Mouse (Mus musculus) neural tube, embryonic 15.5 days (tissue): ENCODE data around the gene Vkorc1l1. TPM values are rescaled to one million over a fixed set of nuclear protein-coding genes. Genes with fewer than 3 reads are reported as not detected.

ENCODE experiments used
- ATAC-seq: fragments of 200-750 bp; cut with Nextera tagmentation; 2 replicates; pipeline ENCODE4 v1.8.0; 2017; ENCODE audit warnings: mild to moderate bottlenecking, moderate TSS enrichment, moderate library complexity; ENCODE audit not compliant: low FRiP score
- H3K27ac ChIP-seq: fragments of 300-500 bp; sonication (generic); replicated peaks from 2 replicates; pipeline ENCODE4 v1.5.1; 2015; ENCODE audit warnings: mild to moderate bottlenecking, inconsistent platforms
- H3K27me3 ChIP-seq: fragments of 300-500 bp; sonication (generic); replicated peaks from 2 replicates; pipeline ENCODE4 v1.6.1; 2015; ENCODE audit warnings: inconsistent platforms
- H3K36me3 ChIP-seq: fragments of 300-500 bp; sonication (generic); 2 replicates; pipeline ENCODE4 v1.6.1; 2015; ENCODE audit warnings: inconsistent platforms
- H3K4me1 ChIP-seq: fragments of 300-500 bp; sonication (generic); 2 replicates; pipeline ENCODE4 v1.6.1; 2015; ENCODE audit warnings: inconsistent platforms
- H3K4me2 ChIP-seq: fragments of 300-500 bp; sonication (generic); 2 replicates; pipeline ENCODE4 v1.6.1; 2015; ENCODE audit warnings: inconsistent platforms, mild to moderate bottlenecking, moderate library complexity
- H3K4me3 ChIP-seq: fragments of 300-500 bp; sonication (generic); replicated peaks from 2 replicates; pipeline ENCODE4 v1.5.1; 2015; ENCODE audit warnings: mild to moderate bottlenecking, inconsistent platforms
- H3K9ac ChIP-seq: fragments of 300-500 bp; sonication (generic); replicated peaks from 2 replicates; pipeline ENCODE4 v1.6.1; 2015; ENCODE audit warnings: mild to moderate bottlenecking, inconsistent platforms
- H3K9me3 ChIP-seq: fragments of 300-500 bp; sonication (generic); replicated peaks from 2 replicates; pipeline ENCODE4 v1.6.1; 2016; ENCODE audit warnings: inconsistent platforms
- WGBS: fragments of 180-500 bp; shearing (Covaris S2); methylation state at CpG from one replicate; pipeline ENCODE4 v1.1.7; 2015; ENCODE audit warnings: mixed read lengths; 5-methylcytosine and 5-hydroxymethylcytosine counted together
- polyA plus RNA-seq: library from polyadenylated mRNA; unstranded; fragments of >200 nt; fragmentation: Nextera tagmentation; extraction: Ambion mirVana; gene quantifications from 2 replicates; pipeline ENCODE4 v1.2.1, GENCODE M21; 2015

Gene Vkorc1l1
- polyA plus RNA-seq, 1 experiment from 2014 or later = 30.5 TPM

DNA sequence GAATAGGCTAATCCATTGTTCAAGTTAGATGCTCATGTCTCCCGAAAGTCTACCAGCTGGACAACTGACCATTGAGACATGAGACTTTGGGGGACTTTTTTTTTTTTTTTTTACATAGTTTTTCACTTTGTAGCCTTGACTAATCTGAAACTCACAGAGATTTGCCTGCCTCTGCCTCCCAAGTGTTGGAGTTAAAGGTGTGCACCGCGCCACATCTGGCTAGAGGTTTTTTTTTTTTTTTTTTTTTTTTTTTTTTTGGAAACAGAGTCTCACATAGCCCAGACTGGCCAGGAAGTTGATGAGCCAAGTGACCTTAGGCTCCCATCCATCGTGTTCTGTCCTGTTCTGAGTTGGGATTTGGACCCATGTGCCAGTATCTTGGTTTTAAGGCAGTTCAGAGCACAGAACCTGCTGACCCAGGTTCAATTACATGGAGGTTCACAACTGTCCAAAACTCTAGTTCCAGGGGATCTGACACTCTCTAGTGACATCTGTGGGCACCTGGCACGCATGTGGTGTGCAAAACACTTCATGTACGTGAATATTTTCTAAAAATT lies 66.3 kb downstream of the Vkorc1l1 start:
- no peak overlapping the region for H3K4me2 ChIP-seq
- peaks cover 26% of the 10 kb centered on the region for H3K36me3 ChIP-seq
- no peak overlapping the region for H3K27ac ChIP-seq
- ATAC-seq = no peak
- 80% methylated on average over 6 of the region's 6 CpGs for WGBS
- peaks cover 3% of the 10 kb centered on the region; the same call in 1 of the 2 replicates for H3K4me1 ChIP-seq
- H3K4me3 ChIP-seq = no peak overlapping the region
- no peak overlapping the region for H3K9ac ChIP-seq
- no peaks in the 10 kb centered on the region for H3K27me3 ChIP-seq
- 0 out of 2 replicates have a peak, but pooled peaks cover 4% of the 10 kb centered on the region for H3K9me3 ChIP-seq

DNA sequence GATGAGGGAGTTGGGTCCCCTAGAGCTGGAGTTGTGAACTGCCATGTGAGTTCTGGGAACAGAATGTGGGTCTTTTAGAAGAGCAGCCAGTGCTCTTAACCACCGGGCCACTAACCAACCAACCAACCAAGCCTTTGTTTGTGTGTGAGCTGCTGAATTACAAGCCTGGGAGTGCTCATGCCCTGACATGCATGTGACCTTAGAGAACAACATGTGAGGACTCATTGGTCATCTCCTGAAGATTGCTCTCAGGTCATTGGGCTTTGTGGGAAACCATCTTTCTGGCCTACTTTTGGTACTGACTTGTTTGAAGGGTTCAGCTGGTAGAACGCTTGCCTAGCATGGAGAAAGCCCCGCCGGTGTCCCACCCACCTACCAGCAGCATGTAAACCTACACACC lies 68.0 kb downstream of the Vkorc1l1 start:
- ATAC-seq = no peak
- H3K4me3 ChIP-seq = no peak overlapping the region
- no peak overlapping the region for H3K27ac ChIP-seq
- 0 out of 2 replicates have a peak, but pooled peaks cover 4% of the 10 kb centered on the region for H3K9me3 ChIP-seq
- H3K27me3 ChIP-seq = no peaks in the 10 kb centered on the region
- peaks cover 33% of the 10 kb centered on the region for H3K36me3 ChIP-seq
- 97% methylated on average over 4 of the region's 4 CpGs for WGBS
- H3K9ac ChIP-seq = no peak overlapping the region
- H3K4me2 ChIP-seq = no peak overlapping the region
- no peaks in the 10 kb centered on the region for H3K4me1 ChIP-seq

DNA sequence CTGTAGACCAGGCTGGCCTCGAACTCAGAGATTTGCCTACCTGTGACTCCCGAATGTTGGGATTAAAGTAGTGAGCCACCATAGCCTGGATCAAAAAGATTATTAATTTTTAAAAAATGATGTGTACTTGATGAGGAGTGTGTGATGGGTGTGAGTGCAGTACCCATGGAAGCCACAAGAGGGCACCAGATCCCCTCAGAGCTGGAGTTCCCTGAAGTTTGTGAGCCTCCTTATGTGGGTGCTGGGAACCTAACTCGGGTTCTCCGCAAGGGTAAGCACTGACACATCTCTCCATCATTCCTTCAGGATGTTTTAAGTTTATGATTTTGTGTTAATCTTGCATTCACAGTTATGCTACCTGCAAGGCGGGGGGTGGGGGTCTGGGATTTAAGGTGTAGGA lies 69.2 kb downstream of the Vkorc1l1 start:
- Histone ChIP-seq H3K27me3 (no peaks in the 10 kb centered on the region), H3K9ac (no peak overlapping the region), H3K4me3 (no peak overlapping the region), H3K27ac (no peak overlapping the region), H3K4me1 (no peaks in the 10 kb centered on the region), H3K36me3 (peaks cover 43% of the 10 kb centered on the region), H3K4me2 (no peak overlapping the region), H3K9me3 (0 out of 2 replicates have a peak, but pooled peaks cover 4% of the 10 kb centered on the region)
- ATAC-seq = no peak
- 95% methylated on average over 5 of the region's 5 CpGs for WGBS

DNA sequence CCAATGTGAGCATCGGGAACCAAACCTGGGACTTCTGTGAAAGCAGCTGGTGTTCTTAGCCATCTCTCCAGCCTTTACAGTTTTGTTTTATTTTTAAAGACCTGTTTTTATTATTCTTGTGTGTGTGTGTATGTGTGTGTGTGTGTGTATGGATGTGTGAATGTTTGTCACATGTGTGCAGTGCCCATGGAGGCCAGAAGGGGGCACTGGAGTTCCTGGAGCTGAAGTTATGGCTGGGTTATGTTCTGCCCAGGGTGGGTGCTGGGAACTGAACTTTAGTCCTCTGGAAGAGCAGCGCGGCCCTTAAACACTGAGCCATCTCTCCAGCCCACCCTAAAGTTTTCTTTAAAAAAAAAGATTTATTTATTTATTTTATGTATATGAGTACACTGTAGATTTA lies 73.3 kb downstream of the Vkorc1l1 start:
- peaks cover 43% of the 10 kb centered on the region for H3K36me3 ChIP-seq
- 100% methylated on average over 3 of the region's 3 CpGs for WGBS
- no peak overlapping the region for H3K4me3 ChIP-seq
- H3K27me3 ChIP-seq = no peaks in the 10 kb centered on the region
- H3K4me1 ChIP-seq = no peaks in the 10 kb centered on the region
- H3K9ac ChIP-seq = no peak overlapping the region
- no peak for ATAC-seq
- H3K9me3 ChIP-seq = 0 out of 2 replicates have a peak, but pooled peaks cover 4% of the 10 kb centered on the region
- no peak overlapping the region for H3K27ac ChIP-seq
- no peak overlapping the region for H3K4me2 ChIP-seq

DNA sequence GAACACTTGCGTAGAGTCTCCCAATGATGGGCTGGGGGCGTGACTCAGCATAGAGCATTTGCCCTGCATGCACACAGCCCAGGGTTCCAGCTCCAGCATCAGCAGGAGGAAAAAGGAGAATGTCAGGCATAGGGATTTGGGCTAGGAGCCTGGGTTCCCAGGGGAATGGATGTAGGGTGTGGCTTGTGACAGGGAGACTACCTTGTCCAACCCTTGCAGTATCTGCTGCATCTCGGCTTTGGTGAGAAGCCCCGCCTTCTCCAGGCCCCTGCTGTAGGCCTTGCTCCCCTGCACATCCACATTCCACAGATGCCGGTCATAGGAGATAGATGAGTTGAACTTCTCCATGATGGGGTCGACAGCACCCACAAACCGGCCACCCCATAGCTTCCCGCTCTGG lies 77.7 kb downstream of the Vkorc1l1 start:
- H3K36me3 ChIP-seq = peaks cover 14% of the 10 kb centered on the region
- H3K4me2 ChIP-seq = no peak overlapping the region
- no peaks in the 10 kb centered on the region for H3K9me3 ChIP-seq
- no peaks in the 10 kb centered on the region for H3K27me3 ChIP-seq
- WGBS = 83% methylated on average over 8 of the region's 8 CpGs
- peaks cover 16% of the 10 kb centered on the region for H3K4me1 ChIP-seq
- ATAC-seq = no peak
- no peak overlapping the region for H3K27ac ChIP-seq
- H3K4me3 ChIP-seq = no peak overlapping the region
- no peak overlapping the region for H3K9ac ChIP-seq

DNA sequence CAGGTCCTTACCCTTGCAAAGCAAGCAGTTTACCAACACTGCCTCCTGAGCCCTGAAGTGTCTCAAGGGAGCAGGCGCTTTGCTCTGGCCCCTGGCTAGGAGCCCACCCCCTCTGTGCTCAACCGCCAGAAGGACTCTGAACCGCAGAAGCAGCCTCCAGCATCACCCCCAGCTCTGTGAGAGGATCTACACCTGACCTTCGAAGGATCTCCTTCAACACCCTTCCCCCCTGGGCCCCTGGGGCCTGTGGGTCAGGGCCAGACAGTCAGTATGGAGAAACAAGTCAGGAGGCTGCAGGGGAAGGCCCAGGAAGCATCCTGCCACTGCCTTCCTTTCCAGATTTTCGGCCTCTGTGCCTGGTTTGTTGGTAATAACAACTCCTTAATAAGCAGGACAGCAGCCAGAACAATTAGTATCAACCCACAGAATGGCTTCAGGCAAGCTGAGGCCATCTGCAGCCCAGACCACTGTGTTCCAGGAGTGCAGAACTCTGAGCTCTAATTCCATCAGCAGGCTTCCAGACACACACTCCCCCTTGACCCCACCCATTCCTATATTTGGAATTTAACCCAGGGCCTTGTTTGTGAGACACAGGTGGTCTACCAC lies 79.7 kb downstream of the Vkorc1l1 start:
- no peak for ATAC-seq
- no peak overlapping the region for H3K4me2 ChIP-seq
- WGBS = 68% methylated on average over 5 of the region's 5 CpGs
- H3K9ac ChIP-seq = no peak overlapping the region
- no peaks in the 10 kb centered on the region for H3K9me3 ChIP-seq
- H3K4me1 ChIP-seq = peaks cover 16% of the 10 kb centered on the region
- H3K36me3 ChIP-seq = no peaks in the 10 kb centered on the region
- H3K27ac ChIP-seq = no peak overlapping the region
- H3K27me3 ChIP-seq = 0 out of 2 replicates have a peak, but pooled peaks cover 5% of the 10 kb centered on the region
- no peak overlapping the region for H3K4me3 ChIP-seq

DNA sequence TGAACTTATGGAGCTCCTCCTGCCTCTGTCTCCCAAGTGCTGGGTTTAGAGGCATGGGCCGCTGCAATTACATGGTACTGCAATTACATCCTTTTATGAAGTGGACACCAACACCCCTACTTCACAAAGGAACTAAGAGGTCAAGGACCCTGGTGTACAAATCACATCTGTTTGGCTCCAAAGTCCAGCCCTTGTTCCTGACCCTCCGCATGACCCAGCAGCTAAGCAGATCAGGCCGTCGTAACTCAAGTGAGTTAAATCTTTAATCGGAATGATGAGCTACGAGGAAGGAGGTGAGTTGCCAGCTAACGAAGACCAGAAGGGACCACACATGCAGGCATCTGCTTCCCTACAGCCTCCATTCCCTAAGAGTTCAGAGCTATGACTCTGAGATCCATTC lies 80.6 kb downstream of the Vkorc1l1 start:
- Histone ChIP-seq H3K36me3 (no peaks in the 10 kb centered on the region), H3K9me3 (no peaks in the 10 kb centered on the region), H3K4me2 (no peak overlapping the region), H3K4me3 (no peak overlapping the region), H3K9ac (no peak overlapping the region), H3K27me3 (peaks cover 6% of the 10 kb centered on the region; the same call in 1 of the 2 replicates), H3K4me1 (peaks cover 16% of the 10 kb centered on the region), H3K27ac (no peak overlapping the region)
- ATAC-seq = no peak
- 69% methylated on average over 7 of the region's 7 CpGs for WGBS

DNA sequence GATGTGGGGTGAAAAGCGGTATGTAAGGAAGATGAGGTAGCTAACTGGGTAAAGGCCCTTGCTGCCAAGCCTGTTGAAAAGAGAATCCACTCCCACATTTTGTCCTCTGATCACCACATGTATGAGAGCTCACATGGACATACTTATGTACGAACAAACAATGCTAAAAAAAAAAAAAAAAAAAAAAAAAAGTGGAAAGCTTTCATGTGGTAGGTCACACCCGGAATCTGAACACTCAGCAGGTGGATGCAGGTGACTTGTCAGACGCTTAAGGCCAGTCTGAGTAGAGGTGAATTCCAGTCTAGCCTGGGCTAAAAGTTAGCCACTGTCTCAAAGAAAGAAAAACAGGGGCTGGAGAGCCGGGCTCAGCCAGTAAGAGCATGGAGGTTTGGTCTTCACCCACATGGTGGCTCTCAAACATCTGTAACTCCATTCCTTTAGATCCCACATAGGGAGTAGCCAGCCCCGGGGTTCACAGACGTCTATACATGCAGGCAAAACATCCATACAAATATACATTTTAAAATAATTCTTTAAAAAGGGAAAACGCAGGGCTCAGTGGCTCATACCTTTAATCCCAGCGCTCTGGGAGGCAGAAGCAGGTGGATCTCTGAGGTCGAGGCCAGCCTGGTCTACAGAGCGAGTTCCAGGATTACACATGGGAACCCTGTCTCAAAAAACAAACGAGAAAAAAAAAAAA lies 81.4 kb downstream of the Vkorc1l1 start:
- H3K27me3 ChIP-seq = peaks cover 10% of the 10 kb centered on the region; the same call in 1 of the 2 replicates
- H3K4me2 ChIP-seq = peak overlapping the region; percentile 96
- peaks cover 16% of the 10 kb centered on the region for H3K4me1 ChIP-seq
- WGBS = 44% methylated on average over 12 of the region's 12 CpGs
- ATAC-seq = no peak
- no peaks in the 10 kb centered on the region for H3K36me3 ChIP-seq
- H3K27ac ChIP-seq = peak overlapping the region; percentile 86; the same call in 1 of the 2 replicates
- peak overlapping the region; percentile 18; the same call in 1 of the 2 replicates for H3K9ac ChIP-seq
- H3K4me3 ChIP-seq = peak overlapping the region; percentile 56
- H3K9me3 ChIP-seq = no peaks in the 10 kb centered on the region

DNA sequence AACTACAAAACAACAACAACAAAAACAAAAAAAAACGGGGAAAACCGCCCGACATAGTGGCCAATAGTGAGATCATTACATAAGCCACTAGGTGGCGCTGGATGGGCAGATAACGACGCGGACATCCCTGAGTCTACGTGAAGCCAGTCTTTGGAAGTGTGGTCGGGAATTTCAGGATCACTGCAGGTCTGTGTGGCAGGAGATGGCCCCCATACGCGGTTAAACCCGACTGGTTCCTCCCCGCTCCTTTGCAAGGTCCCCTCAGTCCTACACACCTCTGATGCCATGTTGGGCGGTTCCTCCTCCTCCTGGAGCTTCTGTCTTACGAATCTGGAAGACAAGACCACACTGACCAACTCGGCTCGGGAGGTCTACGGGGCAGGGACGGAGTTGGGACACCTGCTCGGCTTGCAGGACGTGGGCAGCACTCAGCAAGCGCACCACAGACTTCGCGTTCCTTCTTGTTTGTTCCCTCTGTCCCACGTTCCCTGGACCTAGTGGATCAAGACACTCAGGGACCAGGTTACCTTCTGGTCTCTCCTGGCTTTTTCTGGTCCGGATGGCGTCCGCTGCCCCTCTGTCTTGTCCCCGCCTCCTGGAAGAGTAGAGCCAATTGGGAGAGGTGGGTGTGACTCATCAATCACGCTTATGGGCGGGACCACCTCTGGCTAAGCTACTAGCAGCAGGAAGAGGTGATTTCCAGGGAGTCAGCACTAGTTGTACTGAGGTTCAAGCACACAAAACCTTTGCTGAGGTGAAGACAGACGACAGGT lies 82.2 kb downstream of the Vkorc1l1 start:
- ATAC-seq = peak; percentile 94
- peak overlapping the region; percentile 96 for H3K4me2 ChIP-seq
- WGBS = under 1% methylated on average over 32 of the region's 32 CpGs
- peaks cover 10% of the 10 kb centered on the region; the same call in 1 of the 2 replicates for H3K27me3 ChIP-seq
- H3K36me3 ChIP-seq = no peaks in the 10 kb centered on the region
- peak overlapping the region; percentile 56 for H3K4me3 ChIP-seq
- no peaks in the 10 kb centered on the region for H3K9me3 ChIP-seq
- H3K9ac ChIP-seq = peak overlapping the region; percentile 63
- H3K4me1 ChIP-seq = peaks cover 16% of the 10 kb centered on the region
- peak overlapping the region; percentile 86 for H3K27ac ChIP-seq

DNA sequence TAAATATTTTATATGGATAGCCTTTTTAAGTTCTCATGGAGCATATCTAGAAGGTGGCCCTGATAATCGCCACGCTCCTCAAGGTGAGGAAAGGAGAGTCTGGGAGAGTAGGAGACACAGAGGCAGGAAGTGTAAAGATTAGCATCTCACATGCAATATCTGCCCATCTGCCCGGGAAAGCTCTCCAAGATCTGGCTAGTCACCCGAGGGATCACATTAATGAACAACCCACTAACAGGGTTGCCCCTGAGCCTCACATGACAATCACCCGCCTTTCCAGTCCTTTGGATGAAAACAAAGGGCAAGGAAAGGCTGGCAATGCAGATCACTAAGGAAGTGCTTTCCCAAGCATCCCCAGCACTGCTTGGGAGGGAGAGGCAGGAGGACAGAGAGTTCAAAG lies 85.4 kb downstream of the Vkorc1l1 start:
- Histone ChIP-seq H3K9ac (no peak overlapping the region), H3K4me3 (no peak overlapping the region), H3K27me3 (peaks cover 10% of the 10 kb centered on the region; the same call in 1 of the 2 replicates), H3K9me3 (no peaks in the 10 kb centered on the region), H3K4me1 (peaks cover 24% of the 10 kb centered on the region), H3K36me3 (no peaks in the 10 kb centered on the region), H3K27ac (no peak overlapping the region), H3K4me2 (no peak overlapping the region)
- no peak for ATAC-seq
- WGBS = 68% methylated on average over 5 of the region's 5 CpGs

DNA sequence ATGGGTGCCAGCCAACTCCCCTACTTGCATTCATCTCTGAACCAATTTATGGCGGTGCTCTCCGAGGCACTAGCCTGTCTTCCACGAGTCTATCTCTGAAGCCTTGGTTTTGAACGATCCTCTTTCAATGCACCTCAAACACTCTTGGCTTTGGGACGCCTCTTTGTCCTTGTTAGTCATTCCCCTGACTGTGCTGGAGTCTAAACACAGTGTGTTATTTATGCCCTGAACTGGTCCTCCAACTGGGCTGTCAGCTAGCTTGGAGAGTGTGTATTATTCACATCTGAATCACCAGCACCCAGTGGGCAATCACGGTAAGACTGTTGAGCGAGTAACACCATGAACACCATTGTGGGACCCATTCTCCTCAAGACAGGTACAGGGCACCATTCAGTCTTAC lies 85.9 kb downstream of the Vkorc1l1 start:
- 88% methylated on average over 7 of the region's 7 CpGs for WGBS
- Histone ChIP-seq H3K36me3 (no peaks in the 10 kb centered on the region), H3K4me2 (no peak overlapping the region), H3K4me1 (peaks cover 28% of the 10 kb centered on the region), H3K27me3 (peaks cover 10% of the 10 kb centered on the region; the same call in 1 of the 2 replicates), H3K4me3 (no peak overlapping the region), H3K9ac (no peak overlapping the region), H3K9me3 (no peaks in the 10 kb centered on the region), H3K27ac (no peak overlapping the region)
- ATAC-seq = no peak
